Mouse (Mus musculus) 3T3-L1 (cell line): ENCODE results near the gene Itga4.

Source experiments
- DNase-seq: peaks from one replicate; pipeline ENCODE4 v3.0.0-alpha.2; 2015; ENCODE audit warnings: low read depth, low spot score

Itga4 gene

DNA sequence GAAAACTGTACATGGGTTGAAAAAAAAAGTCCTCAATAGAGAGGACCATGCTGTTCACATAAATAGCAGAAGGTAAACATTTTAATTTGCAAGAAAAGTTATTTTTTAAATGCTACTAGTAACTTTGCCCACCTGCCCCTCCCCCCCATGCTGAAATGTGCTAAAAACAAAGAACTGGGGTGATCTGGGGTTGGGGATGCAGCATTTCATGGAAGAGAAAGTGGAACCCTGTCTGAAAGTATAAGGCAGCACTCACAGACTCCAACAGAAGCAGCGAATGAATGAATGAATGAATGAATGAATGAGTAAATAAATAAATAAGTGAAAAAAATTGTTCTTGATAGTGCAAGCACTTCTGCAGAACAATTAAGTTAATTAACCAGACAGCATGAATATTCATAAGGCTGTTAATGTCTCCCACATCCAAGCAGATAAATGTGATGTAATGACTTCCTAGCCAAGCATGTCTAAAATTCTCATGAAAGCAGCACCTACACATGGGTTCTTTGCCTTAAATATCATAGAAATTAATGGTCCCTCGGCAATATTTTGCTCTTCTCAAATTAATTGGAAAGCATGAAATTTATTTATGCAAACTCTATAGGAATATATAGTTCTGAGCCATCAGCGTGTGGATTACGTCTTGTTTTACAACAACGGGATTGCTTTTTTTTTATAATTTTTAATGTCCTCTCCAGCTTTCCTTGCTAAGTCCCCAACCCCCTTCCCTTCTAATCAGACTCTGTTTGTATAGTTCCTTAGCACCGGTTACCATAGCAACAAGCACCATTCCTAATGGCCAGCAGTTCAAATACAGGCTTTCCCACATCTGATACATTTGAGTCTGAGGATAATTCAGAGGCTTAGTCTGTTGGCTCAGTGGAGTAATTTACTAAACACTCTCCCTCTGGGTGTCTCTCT lies 96.2 kb downstream of the Itga4 start:
- DNase-seq: no peak

DNA sequence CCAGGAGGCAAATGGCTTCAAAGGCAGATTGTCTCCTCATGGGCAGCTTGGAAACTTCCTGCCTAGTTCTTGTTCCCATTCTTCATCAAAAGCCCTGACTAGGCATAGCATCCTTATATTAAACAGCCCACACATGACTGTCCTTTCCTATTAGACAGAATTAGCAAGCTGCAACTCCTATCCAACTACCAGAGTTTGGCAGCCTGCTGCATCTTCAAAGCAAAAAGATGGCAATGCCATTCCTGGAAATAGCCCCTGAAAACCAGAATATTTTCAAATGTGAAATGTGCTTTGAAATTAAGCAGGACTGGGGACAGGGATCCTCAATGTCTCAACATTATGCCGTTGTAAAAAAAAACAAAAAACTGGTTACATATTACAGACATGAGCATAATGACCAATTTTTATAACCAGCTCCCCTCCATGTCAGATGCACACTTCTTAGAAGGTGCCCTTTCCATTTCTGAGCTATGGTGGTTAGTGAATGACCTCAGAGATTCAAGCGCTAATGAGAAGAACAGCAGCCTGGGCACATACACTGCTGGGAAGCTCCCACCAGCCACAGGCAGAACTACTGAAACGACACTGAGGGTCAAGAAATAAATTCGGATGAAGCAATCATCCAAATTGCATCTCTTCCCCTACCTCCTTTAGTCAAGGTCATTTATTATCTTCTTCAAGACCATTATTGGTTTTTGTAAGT lies 97.0 kb downstream of the Itga4 start:
- DNase-seq: no peak

DNA sequence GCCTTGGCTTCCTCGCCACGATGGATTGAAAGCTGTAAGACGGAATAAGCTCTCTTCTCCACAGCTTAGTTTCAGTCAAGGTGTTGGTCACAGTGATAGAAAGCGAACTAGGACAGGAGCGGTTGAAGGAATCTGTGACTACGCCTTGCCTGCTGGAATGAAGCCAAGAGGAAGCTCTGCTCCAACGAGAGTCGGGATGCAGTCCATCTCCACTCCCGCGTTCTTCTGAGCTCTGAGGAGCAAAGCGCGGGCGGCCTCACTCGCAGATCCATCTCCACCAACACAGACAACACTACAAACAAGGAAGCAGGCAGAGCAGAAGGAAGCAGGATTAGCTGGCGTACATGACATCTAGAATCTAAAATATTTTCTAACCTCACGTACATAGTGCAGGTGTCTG lies 99.5 kb downstream of the Itga4 start:
- DNase-seq: no peak

DNA sequence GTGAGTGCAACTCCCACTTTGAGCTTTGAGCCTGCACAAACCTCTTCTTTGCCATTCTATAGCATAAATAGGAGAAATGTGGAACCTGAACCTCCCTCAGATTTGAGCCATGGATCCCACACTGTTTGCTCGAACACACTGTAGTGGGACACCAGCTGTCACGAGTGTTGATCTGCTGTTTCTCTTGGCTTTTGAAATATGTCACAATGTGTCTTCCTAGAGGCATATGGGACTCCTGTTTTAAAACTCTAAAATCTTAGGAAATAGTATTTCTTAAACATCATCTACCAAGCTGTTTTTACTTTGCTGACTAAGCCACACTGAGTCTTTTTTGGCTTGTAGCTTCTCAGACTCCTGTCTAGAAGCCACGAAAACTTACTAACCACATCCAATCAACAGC lies 102.6 kb downstream of the Itga4 start:
- no peak for DNase-seq

DNA sequence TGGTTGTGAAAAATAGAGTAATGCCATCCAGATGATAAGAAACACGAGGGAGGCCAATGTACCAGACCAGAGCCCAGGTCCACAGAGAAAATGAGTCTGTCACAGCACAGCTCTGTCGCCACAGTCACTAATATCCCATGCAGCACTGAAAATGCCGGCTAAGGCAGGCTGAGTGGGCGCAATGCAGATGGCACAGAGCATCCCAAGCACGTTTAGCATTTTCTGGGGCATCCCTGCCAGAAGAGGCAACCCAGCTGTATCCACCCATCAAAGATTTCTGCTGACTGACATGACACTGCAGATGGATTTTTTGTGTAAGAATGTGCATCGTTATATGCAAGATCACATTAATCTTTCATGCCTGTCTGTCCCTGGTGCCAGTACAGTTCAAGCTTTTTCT lies 106.8 kb downstream of the Itga4 start:
- DNase-seq: no peak

DNA sequence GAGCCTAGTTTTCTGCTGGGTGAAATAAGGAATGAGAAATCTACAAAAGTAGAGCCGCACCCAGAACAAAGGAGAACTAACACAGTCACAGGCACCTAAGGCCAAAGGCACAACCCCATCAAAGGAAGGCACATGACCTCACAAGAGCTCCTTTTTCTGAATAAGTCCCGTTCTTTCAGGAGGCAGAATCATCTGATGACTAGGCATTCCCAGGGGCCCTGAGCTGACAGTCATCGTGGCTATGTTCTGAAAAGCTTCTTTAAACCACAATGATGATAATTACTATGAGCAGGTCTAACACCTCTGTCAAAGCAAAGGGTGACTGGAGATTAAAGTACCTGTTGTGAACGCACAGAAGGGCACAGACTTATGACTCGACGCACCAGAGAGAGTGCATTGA lies 108.7 kb downstream of the Itga4 start:
- DNase-seq: no peak

DNA sequence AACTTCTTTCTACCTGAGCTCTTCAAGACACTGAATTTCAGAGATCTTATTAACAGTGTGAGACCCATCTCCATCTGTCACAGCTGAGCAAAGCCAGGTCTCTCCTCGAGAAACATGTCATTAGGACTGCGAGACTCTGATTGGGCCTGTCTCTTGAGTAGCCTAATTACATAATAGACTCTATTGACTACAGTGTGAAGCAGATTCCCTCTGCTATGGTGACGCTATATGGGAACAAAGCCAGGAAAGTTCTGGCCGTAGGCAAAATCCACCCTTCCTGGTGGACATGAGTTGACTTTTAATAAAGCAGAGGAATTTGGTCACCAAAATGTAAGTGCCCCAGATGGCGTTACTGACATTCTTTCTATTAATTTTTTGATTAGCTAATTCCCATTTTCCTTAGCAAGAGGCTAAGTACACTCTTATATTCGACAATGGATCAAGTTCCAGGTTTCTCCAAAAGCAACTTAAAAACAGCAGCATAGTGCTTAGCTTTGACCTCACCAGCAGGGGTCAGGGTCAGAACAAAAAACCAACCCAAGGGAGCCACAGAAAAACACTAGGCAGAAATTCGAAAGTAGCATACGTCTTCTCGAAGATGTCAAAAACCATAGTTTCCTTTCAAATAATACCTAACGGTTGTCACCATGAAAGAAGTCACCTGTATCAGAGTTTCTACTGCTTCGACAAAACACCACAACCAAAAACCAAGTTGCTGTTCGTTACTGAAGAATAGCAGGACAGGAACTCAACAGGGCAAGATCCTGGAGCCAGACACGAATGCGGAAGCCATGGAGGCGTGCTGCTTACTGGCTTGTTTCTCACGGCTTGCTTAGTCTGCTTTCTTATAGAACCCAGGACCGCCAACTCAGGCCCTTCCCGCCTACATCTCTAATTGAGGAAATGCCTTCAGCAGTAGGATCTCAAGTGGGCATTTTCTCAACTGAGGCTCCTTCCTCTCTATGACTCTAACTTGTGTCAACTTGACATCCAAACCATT lies 112.5 kb downstream of the Itga4 start:
- peak; percentile 28 for DNase-seq

DNA sequence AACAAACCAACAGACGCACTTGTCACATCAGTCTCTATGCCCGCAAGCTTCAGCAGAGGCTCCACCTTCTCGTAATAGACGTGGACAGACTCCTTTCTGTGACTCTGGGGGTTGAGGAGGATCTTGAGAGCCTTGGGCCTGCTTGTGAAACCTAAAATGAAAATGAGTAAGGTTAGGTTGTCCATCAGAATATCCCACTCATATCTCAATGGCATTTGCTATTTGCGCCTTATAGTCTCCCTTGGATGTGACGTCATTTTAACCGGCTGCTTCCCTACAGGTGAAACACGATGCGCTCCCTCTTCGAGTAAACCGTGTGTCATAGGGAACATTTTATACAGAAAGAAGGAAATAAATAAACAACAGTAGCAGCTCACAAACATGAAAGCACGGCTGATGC lies 113.4 kb downstream of the Itga4 start:
- DNase-seq: no peak

DNA sequence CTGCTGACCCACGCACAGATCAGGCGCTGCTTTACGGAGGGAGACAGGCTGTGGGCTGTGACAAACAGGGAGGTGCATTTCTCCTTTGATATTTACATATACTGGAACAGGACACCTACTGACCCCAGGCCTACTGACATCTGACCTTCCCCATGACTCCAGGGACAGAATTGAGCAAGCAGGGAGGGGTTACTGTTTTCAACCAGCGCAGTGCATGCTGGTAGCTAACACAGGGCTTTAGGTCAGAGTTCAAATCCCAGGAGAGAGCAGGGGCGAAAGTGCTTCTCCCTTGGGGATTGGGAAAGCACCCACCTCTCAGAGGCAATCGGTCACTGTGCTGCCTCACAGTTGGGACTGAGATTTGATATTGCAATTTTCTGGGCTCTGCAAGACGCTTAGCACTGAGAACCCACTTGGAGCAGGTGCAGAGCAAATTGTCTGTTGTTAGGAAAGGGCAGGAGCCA lies 113.9 kb downstream of the Itga4 start:
- DNase-seq: no peak

DNA sequence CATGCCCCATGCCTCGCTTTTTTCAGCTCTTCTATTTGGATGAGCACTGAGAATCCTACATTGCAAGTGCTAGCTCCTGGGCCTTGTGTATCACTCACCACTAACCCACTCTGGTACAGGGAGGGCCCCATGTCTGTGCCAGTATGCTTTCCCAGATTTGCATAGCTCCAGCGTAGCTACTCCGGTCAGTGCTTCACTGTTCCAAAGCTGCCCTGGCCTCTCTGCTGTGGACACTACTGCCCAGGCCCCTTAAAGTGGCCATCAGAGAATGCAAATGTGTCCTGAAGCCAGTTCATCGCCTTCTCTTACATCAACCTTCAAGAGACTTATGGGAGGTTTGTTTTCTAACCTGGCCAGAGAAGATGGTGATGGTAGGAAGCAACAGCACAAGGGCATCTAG lies 114.7 kb downstream of the Itga4 start:
- DNase-seq: no peak

DNA sequence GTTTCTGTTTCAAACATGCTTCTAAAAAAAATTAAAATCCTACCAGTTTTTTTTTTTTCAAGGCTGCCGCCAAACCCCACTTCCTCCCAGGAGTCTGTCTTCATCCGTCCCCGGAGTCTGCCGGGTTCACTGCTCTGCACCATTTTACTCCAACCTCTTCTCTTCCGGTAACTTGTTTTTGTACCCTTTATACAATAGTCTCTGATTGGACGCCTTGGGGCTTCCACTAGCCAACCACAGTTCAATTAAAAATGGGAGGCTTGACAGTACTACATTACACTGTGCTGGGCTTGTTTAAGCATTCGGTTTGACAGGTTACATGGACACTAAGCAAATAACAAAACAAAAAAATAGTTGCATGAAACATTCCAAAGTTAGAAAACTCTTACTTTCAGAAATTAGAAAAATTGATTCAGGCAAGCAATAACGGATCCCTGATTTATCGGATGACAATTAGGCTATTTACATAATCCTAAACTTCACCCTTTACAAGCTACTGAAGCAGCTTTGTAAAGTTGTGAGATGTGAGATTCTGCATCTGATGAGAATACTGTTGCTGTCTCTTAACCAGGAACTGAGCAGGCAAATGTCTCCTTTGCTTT lies 115.6 kb downstream of the Itga4 start:
- DNase-seq: no peak

DNA sequence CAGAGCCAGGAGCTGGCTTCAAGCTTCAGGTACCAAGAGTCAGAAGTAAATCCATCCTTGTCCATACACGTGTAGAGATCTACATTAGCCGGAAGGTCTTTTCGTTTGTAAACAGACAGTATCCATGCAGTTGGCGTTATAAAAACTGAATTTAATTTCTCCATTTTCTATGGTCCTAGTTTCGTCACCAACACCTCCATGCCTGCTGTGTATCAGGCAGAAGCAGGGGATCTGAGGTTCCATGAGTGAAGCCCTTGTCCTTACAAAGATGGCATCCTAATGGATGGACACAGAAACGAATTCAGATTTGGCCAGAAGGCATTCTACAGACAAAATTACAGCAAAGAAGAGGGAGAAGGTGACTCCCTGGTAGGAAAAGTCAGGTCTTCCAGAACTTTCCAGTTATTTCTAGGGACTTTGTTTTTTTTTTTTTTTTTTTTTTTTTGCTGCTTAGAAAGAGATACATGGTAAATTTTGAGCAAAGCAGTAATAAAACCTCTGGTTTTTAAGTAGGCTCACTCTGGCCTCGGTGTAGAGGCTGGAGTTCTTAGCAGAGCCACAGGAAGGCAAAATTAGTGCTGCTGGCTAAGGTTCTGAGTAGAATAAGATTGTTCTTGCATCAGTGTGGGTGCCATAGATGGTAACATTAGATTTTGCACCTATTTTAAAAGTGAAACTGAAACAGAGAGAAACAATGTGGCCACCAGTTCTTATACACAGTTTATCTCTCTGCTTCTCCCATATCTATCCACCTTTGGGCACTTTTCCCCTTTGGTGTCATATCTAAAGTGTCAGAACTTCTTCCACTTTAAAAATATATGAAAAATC lies 116.3 kb downstream of the Itga4 start:
- peak; percentile 35 for DNase-seq

DNA sequence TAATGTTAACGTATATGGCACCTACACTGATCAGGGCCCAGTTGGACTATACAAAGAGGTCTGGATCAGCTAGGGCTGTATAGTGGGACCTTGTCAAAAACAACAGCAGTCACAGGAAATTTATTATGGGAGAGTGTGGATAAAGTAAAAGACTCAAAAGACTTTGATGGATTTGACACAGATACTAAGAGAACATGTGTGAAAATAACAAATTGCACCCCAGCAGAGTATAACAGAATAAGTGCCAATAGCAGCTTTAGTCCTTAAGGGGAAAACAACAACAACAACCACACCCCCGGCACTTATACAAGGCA lies 116.9 kb downstream of the Itga4 start:
- no peak for DNase-seq

DNA sequence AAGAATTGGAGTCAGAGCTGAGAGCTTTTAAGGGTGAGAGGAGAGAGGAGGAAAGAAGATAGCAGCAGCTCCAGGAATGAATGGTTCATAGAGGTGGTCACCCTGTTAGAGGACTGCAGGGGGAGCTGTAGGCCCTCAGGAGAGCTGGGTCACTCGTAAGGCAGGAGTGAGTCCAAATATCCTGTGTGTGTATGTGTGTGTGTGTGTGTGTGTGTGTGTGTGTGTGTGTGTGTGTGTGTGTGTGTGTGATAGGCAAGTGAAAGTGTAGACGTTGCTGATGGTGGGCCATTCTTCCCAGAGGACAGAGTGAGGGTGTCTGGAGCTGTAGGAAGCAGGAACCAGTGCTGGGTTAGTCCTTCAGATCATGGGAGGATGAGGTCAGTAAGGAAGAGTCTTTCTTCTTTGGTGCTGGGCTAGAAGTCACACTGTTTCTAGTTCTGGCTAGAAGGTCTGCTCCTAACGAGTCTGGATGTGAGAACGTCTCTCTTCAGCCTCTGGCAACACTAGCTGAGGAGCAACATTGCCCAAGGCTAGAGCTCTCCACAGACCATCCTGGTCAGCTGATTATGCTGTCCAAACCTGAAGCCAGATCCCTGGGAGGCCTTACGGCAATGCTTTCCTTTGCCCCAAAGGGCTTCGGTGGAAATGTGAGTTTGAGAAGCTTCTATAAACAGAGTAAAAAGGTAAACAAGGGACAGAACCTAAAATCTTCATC lies 117.4 kb downstream of the Itga4 start:
- peak; percentile 76 for DNase-seq

DNA sequence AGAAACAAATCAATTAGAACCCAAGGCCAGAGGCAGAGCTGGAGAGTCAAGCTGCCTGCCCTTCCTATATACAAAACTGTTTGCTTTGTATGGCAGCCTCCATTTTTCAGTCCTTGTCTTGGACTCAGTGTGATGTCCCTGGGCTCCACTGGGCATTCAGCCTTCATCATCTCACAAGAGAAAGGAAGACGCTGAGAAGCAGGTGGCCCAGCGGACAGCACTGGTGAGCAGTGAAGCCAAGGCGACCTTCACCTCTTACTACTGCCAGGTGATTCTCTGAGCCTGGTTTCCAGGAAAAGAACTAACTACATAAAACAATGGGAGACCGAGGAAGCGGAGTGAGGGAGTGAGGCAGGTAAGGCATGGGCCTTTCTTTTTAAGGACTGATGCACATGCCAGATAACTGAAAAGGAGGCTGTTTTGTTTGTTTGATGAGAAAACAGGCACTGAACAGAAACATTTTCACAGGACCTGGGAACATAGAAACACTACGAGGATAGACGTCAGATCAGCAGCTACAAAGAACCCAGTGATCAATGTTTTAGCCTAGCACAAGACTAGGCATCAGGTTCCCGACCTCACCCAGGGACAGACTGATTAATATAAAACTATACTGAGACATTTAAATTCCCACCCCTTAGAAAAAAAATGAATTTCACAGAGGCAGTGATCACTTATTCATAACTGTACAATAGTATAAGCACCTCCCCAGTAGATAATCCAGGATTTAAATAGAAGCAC lies 123.3 kb downstream of the Itga4 start:
- DNase-seq: no peak

DNA sequence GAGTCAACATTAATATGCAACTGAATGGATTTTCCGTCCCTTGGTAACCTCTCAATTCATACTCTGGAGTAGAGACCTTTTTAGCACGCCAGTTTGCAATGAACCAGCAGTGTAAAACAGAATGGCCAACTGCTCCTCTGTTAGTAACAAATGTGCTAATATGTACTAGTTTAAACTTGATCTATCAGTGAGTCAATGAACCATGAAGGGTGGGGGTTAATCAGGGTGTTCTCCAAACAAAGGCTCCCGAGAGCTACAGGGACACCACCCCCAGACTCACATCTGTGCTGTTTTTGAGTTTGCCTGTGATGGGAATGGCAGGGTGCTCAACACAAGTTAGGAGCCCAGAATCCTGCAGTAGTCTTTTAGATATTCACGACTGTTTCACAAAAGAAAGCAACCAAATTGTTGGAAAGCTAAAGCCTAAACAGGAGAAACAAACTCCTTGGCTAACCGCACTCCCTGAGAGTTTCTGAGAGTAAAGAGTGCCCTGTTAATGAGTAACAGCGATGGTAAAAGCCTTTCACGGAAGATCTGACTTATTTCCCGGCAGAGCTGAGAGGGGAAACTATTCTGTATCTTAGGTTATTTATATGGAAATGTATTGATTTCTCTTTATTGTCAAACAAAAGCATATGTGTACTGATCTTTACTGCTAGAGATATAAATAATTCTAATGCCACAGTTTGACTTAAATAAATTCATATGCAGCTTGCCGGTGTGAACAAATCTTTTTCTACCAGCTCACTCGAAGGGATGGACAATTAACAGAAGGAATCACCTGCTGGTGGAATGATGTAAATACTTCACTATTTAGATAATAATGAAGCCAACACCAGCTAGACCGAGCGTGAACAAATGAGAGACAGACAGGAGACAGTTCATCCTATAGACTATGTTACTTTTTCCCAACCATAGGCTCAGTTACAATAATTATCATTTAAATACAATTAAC lies 124.1 kb downstream of the Itga4 start:
- DNase-seq: no peak
